Mouse (Mus musculus) layer of hippocampus, adult 11-12 months (tissue): ENCODE data around the gene Zcchc8.

Source experiments
- DNase-seq: peaks from one replicate; pipeline ENCODE4 v3.0.0; 2022; ENCODE audit warnings: low spot score

Gene Zcchc8

DNA sequence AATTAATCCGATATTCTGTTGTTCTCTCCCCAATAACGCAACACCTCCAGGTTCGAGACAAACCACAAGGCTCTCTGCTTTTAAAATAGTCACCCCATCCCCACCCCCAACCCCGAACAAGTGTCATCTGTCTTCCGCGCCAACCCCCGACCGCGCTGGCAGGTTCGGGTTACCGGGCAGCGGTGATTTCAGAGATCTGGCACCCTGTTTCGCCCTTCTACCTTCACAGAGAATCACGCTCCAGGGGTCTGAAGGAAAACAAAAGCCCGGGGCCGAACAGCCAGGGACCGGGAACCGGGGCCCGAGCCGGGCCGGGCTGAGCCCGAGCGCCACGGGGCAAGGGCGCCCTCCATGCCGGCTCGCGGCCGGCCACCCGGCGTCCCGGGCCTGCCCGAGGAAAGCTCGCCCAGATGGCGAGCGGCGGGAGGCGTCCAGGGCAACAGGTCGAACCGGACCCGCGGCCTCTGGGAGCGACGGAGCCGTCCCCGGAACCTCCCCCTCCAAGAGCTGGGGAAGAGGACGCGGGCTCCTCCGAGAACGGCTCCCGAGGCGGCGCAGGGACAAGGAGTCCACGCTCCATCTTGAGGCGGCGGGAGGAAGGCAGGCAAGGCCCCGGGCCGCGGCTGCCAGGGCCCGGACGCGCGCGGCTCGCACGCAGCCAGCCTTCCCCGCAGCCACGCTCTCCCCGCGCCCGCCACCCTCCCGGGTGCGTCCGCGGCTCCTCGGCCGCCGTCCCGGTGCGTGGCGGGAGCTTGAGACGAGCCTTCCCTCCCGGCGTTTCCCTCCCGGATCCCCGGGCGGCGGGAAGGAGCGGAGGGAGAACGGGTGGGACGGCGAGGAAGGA is 37.3 kb downstream of the Zcchc8 start:
- no peak for DNase-seq

- DNase-seq = no peak
Measured at GRCm38 (mm10) chr5:123683043-123683376, 37.9 kb downstream of the Zcchc8 start.

DNA sequence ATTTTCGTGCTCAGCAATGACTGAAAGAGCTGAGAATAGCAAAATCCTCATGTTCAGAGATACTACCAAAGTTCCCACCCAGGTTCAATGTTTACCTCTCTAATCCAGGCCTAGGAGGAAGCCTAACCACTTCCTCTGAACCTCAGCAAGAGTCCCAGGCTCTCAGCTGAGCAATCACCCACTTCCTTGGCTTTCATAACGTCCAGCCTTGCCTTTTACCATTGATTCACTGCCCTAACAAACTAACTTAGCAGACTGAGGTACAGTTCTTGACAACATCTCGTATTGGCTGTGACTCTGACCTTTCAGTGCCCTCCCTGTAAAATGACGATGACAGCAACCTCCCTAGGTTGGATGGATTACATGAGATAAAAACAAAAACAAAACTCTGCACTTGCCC is 38.5 kb downstream of the Zcchc8 start:
- no peak for DNase-seq

- DNase-seq = no peak
Measured at GRCm38 (mm10) chr5:123679546-123680263, 41.2 kb downstream of the Zcchc8 start.

- no peak for DNase-seq
Measured at GRCm38 (mm10) chr5:123679106-123679505, 41.8 kb downstream of the Zcchc8 start.

DNA sequence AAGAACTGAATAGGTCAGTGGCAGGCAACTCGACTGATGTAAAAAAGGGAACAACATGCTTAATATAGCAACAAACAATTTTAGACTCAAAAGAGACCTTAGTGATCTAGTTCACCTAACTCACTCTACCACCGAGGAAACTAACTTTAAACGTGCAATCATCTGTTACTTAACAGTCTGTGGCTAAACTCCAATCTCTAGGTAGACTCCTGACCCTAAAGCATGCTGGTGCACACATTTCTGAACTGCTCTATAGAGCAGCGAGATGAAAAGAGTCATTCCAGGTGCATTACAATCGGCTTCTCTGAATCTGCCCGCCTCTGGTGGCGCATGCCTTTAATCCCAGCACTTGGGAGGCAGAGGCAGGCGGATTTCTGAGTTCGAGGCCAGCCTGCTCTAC is 45.2 kb downstream of the Zcchc8 start:
- no peak for DNase-seq

- no peak for DNase-seq
Measured at GRCm38 (mm10) chr5:123675221-123675620, 45.7 kb downstream of the Zcchc8 start.

DNA sequence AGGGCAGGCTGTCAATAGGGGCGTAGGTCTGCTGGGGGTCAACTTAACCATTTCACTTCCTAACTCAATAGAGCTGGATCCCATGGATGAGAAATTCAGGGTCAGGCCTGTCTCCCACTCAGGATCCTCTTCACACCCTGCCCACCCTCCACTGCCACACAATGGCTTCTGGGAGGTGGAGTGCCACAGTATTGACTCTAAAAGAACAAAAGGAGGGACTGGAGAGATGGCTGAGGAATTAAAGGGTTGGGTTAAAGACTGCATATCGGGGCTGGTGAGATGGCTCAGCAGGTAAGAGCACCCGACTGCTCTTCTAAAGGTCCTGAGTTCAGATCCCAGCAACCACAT is 49.5 kb downstream of the Zcchc8 start:
- DNase-seq = no peak

DNA sequence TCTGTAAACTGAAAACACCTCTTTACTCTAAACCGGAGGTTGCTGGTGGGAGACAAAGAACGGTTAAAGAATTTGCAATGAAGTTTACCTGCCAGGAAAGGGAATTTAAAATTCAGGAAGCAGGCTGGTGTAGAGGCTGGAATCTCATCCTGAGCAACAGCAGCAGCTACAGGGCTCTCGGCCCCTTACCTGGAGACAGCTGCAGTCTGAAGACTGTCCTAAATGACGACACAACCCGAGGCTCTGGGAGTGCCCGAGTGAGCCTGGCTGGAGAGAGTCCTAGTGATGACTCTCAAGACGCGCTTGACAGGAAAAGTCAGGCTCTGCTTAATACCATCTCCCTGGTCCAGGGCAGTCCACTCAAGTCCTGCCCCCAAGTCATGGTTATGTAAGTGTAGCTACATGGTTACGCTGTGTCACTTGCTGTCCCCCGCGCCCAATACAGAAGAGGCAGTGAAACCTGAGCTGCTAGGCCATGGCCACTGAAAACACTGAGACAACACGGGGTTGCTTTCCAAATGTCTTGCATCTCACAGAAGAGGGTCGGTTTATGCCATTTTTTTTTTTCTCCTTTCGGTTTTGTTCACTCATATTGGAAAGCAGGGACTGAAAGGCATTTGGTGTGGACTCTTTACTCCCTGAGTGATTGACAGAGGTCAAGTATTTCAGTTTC is 50.0 kb downstream of the Zcchc8 start:
- DNase-seq = no peak

- no peak for DNase-seq
Measured at GRCm38 (mm10) chr5:123669991-123670799, 50.7 kb downstream of the Zcchc8 start.

DNA sequence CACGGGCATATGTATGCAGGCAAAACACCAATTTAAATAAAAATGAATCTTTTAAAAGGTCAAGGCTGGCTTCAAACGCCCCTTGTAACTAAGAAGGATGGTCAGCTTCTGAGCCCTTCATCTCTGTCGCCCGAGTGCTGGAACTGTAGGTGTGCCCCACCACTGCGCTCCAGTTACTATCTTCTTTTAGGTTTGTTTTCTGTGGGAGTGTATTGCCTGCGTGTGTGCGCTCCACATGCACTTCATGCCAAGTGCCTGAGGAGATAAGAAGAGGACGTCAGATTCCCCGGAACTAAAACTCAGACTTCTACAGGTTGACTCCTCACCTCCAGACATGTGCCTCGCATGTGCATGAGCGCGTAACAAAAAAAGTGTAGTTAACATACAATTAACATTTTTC is 53.0 kb downstream of the Zcchc8 start:
- DNase-seq = no peak

DNA sequence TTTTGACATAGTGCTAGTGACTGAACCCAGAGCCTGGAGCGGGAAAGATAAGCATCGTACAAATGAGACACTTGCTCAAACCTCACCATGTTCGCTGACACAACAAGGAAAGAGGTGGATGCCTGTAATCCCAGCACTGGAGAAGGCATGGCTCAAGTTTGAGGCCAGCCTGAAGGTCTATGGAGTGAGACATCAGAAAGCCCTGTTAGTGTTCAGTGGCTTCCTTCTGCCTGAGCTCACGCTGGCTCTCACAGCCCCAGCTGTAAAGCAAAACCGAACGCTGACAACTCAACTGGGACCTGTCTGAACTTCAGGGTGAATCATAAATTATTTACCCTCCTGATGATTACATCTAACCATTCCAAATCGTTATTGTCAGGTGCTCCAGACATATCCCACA is 54.9 kb downstream of the Zcchc8 start:
- no peak for DNase-seq

GRCm38 (mm10) chr5:123664329-123664728 is 56.6 kb downstream of the Zcchc8 start:
- no peak for DNase-seq

DNA sequence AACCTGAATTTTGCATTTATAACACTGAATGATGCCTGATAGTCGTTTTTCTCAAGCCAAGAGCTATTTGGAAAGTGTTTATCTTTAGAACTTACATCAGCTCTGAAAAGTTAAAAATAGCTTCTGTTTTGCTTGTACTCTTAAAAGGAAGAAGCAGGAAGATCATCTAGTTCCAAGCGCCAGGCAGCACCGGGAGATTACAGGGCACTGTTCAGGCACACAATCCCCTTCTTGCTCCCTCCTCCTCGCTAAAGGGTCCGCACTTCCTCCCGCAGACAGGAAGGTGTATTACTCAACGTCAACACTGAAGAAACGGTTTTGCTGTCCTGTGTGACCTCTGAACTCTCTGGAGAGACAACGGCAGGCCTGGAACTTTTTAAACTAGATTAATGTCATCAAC is 58.8 kb downstream of the Zcchc8 start:
- DNase-seq = no peak

GRCm38 (mm10) chr5:123661602-123662001 is 59.3 kb downstream of the Zcchc8 start:
- no peak for DNase-seq

DNA sequence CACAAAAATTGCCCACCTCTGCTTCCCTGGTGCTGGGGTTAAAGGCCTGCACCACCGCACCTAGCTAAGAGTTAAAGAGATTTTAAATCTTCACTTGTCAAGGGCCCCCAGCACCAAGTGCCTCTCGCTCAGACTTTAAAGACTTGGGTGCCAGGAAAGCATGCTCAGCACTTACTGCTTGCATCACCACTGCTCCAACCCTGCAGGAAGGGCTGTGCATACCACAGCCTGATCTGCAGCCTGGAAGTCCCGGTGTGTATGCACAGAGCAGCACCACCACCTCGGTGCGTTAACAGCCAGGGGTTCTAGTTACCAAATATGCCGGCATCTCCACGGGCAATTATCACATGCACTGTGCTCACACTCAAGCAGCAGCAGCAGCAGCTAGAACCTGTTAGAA is 63.2 kb downstream of the Zcchc8 start:
- DNase-seq = no peak

- no peak for DNase-seq
Measured at GRCm38 (mm10) chr5:123654937-123655336, 66.0 kb downstream of the Zcchc8 start.

DNA sequence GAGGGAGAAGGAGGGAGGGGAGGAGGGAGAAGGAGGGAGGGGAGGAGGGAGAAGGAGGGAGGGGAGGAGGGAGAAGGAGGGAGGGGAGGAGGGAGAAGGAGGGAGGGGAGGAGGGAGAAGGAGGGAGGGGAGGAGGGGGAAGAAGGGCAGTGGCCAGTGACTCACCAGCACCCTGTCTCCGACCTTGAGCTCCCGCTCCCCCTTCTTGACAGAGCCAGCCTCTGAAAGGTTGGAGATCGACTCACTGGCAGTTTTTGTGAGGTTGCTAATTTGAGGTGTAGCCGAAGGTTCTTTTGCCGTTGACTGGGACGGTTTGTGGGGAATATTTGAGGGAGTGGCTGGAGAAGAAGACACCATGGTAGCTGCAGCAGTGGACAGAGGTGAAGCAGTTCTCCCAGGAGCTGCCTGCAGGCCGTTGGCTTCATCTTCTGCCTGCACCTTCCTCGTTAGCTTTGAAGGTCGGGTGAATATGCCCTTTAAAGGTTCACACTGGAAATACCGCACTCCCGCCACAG is 67.6 kb downstream of the Zcchc8 start:
- DNase-seq = no peak

DNA sequence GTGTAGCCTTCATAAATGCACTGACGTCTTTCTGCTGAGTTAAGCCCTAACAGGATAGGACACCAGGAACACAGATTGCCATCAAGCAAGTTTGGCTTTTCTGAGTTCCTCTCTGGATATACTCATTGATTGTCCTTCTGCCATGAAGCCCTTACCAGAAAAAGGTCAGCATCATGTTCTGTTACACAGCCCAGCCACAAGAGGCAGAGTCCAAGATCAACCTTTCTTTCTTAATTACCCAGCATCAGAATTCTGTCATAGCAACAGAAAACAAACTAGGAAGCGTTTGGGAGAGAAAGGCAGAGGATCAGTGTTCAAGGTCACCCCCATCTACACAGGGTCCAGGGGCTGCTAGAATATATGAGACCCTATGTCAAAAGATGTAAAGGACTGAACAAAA is 70.1 kb downstream of the Zcchc8 start:
- DNase-seq = no peak
